Mouse (Mus musculus) liver, postnatal 0 days (tissue): ENCODE data around the gene Celf5.

Source experiments
- CTCF ChIP-seq: sonication (generic); IDR thresholded peaks from 2 replicates; pipeline ENCODE4 v1.5.1; 2016; ENCODE audit warnings: antibody characterized with exemption, low read depth
- EP300 ChIP-seq: IDR thresholded peaks from 2 replicates; pipeline ENCODE4 v1.6.1; 2016; ENCODE audit warnings: antibody characterized with exemption, low read depth, mild to moderate bottlenecking

DNA sequence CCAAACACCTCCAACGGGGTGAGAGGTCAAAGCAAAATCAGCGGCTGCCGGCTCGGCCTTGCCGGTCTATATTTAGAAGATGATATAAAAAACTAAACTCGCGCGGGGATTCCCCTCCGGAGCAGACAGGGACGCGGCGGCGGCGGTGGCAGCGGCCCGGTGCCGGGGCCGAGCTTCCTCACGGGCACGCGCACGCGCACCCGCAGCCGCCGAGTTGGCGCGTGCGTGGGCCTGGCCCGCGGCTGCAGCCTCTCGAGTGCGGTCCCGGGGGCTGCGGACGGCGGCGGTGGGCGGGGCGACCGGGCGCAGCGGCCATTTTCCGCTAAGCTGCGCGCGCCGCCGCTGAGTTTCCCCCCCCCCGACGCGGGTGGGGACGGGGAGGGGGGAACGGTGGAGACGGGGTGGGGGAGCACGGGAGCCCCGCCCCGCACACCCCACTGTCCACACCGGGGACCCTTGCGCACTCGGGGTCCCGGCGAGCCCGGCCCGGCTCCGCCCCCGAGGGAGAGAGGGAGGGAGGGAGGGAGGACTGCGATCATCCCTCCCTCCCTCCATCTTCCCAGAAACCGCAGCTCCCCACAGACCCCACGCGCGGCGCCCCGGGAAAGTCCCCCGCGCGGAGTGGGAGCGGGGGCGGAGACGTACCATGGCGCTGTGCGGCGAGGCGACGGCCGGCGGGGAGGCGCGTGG lies 52.2 kb downstream of the Celf5 start:
- no peak for TF ChIP-seq CTCF
- TF ChIP-seq EP300, result no peak
